Comparison of ENCODE assay signal across 8 mouse cellular contexts in genomic region chr3:28577301-28577700, GRCm38 (mm10).
A peak's percentile ranks its signal among the peaks of the same experiment; 100 is the strongest.
DNase-seq lines count a peak whose midpoint lies in the region; ATAC-seq and TF ChIP-seq lines count a peak whose summit lies in the region.

No protein-coding gene starts in this region.

- H3K4me1 ChIP-seq in heart, adult 2 months (ENCODE audit: control insufficient read depth, insufficient read depth, low read length), result peaks cover 2% of the 10 kb centered on the region; the same call in 1 of the 2 replicates
- H3K4me1 ChIP-seq in kidney, postnatal 0 days (replicated peaks; ENCODE audit: insufficient read depth, low read length), result peaks cover 6% of the 10 kb centered on the region; the same call in 1 of the 2 replicates
- H3K4me1 ChIP-seq in neural tube, embryonic 12.5 days, result no peaks in the 10 kb centered on the region
- 0 out of 2 replicates have a peak, but pooled peaks cover 3% of the 10 kb centered on the region for H3K4me1 ChIP-seq in midbrain, embryonic 13.5 days (replicated peaks)

- no peak overlapping the region for H3K4me3 ChIP-seq in layer of hippocampus, adult 2 months
- H3K4me3 ChIP-seq in heart, adult 2 months, result no peak overlapping the region
- H3K4me3 ChIP-seq in kidney, postnatal 0 days (replicated peaks; ENCODE audit: low read depth, low read length), result no peak overlapping the region
- no peak overlapping the region for H3K4me3 ChIP-seq in neural tube, embryonic 12.5 days
- no peak overlapping the region for H3K4me3 ChIP-seq in midbrain, embryonic 13.5 days (replicated peaks)

- H3K79me2 ChIP-seq in heart, adult 2 months (replicated peaks; ENCODE audit: control insufficient read depth, insufficient read depth, low read length), result no peaks in the 10 kb centered on the region

- no peak for TF ChIP-seq EP300 in heart, adult 2 months (IDR thresholded peaks at IDR 0.05; ENCODE audit: insufficient read depth, low read depth, low read length)

- no peak overlapping the region for H3K9ac ChIP-seq in heart, adult 2 months (ENCODE audit: low read depth, low read length)
- H3K9ac ChIP-seq in kidney, postnatal 0 days (ENCODE audit: low read depth, low read length), result no peak overlapping the region
- H3K9ac ChIP-seq in neural tube, embryonic 12.5 days, result no peak overlapping the region
- H3K9ac ChIP-seq in midbrain, embryonic 13.5 days (replicated peaks), result no peak overlapping the region

- no peak for DNase-seq in layer of hippocampus, adult 2 months (ENCODE audit: low spot score in 2 of 2)
- DNase-seq in layer of hippocampus, adult 9-10 months (ENCODE audit: low spot score), result no peak
- peak; percentile 71 to 76 for DNase-seq in cerebellum, postnatal 14 days
- DNase-seq in heart, adult 2 months, result peak; percentile 45
- peak; percentile 32 for DNase-seq in kidney, postnatal 0 days (ENCODE audit: low spot score)
- no peak for DNase-seq in yolk sac, embryonic 10.5 days (ENCODE audit: low spot score)

- 44% methylated on average over 15 of the region's 15 CpGs for WGBS in heart, adult 2 months
- WGBS in kidney, postnatal 0 days, result 25% methylated on average over 15 of the region's 15 CpGs
- WGBS in neural tube, embryonic 12.5 days, result 39% methylated on average over 15 of the region's 15 CpGs
- WGBS in midbrain, embryonic 13.5 days, result 36% methylated on average over 15 of the region's 15 CpGs

- TF ChIP-seq POLR2A in heart, adult 2 months (IDR thresholded peaks at IDR 0.05; ENCODE audit: insufficient read depth, low read depth, low read length), result no peak

- peak overlapping the region; percentile 27; the same call in 1 of the 2 replicates for H3K4me2 ChIP-seq in kidney, postnatal 0 days (ENCODE audit: low read length)
- H3K4me2 ChIP-seq in neural tube, embryonic 12.5 days (replicated peaks), result no peak overlapping the region
- no peak overlapping the region for H3K4me2 ChIP-seq in midbrain, embryonic 13.5 days (replicated peaks)

- no peaks in the 10 kb centered on the region for H3K9me3 ChIP-seq in kidney, postnatal 0 days (replicated peaks; ENCODE audit: low read length)
- H3K9me3 ChIP-seq in neural tube, embryonic 12.5 days, result no peaks in the 10 kb centered on the region
- no peaks in the 10 kb centered on the region for H3K9me3 ChIP-seq in midbrain, embryonic 13.5 days

- no peak for ATAC-seq in kidney, postnatal 0 days (replicated peaks; ENCODE audit: low FRiP score, low read depth)
- peak; percentile 44; the same call in 1 of the 2 replicates for ATAC-seq in neural tube, embryonic 12.5 days (ENCODE audit: low FRiP score, low read depth)
- ATAC-seq in midbrain, embryonic 13.5 days, result no peak

- H3K27me3 ChIP-seq in heart, adult 2 months (ENCODE audit: control insufficient read depth, insufficient read depth, low read length), result no peaks in the 10 kb centered on the region
- no peaks in the 10 kb centered on the region for H3K27me3 ChIP-seq in kidney, postnatal 0 days (ENCODE audit: insufficient read depth, low read length)
- H3K27me3 ChIP-seq in neural tube, embryonic 12.5 days (replicated peaks), result no peaks in the 10 kb centered on the region
- no peaks in the 10 kb centered on the region for H3K27me3 ChIP-seq in midbrain, embryonic 13.5 days

- TF ChIP-seq CTCF in layer of hippocampus, adult 2 months (conservative IDR thresholded peaks at IDR 0.05), result no peak
- TF ChIP-seq CTCF in heart, adult 2 months (IDR thresholded peaks at IDR 0.05), result no peak
- no peak for TF ChIP-seq CTCF in kidney, postnatal 0 days (IDR thresholded peaks at IDR 0.05; ENCODE audit: low read depth)

- H3K36me3 ChIP-seq in heart, adult 2 months (ENCODE audit: control insufficient read depth, insufficient read depth, low read length), result no peaks in the 10 kb centered on the region
- no peaks in the 10 kb centered on the region for H3K36me3 ChIP-seq in kidney, postnatal 0 days (ENCODE audit: insufficient read depth, low read length)
- 0 out of 2 replicates have a peak, but pooled peaks cover 6% of the 10 kb centered on the region for H3K36me3 ChIP-seq in neural tube, embryonic 12.5 days
- peaks cover 50% of the 10 kb centered on the region for H3K36me3 ChIP-seq in midbrain, embryonic 13.5 days

- intact Hi-C loops in heart, adult 2 months (cut with DNase I), result no loop called here

- peak overlapping the region; percentile 43; the same call in 1 of the 2 replicates for H3K27ac ChIP-seq in layer of hippocampus, adult 2 months
- H3K27ac ChIP-seq in heart, adult 2 months, result no peak overlapping the region
- no peak overlapping the region for H3K27ac ChIP-seq in kidney, postnatal 0 days
- H3K27ac ChIP-seq in neural tube, embryonic 12.5 days, result no peak overlapping the region
- no peak overlapping the region for H3K27ac ChIP-seq in midbrain, embryonic 13.5 days

Comparison
In these comparisons a context has a peak if more than half of its experiments do, and no peak if none do; other contexts are left out.
1. DNase-seq: peak in cerebellum, postnatal 14 days (2 of 2), heart, adult 2 months (2 of 2) and kidney, postnatal 0 days (single experiment); none in layer of hippocampus, adult 2 months (0 of 2), layer of hippocampus, adult 9-10 months (single experiment) and yolk sac, embryonic 10.5 days (single experiment).